ENCODE assay signal across 26 mouse cellular contexts in genomic region chr12:11071079-11071478, GRCm38 (mm10).
"Had no signal": no experiment of that assay in that cellular context is flagged by ENCODE, and none has a peak within 500 bp of the region (broad histone marks: within the 10 kb centered on the region; RNA-seq: fewer than 3 reads in every experiment).

No protein-coding gene starts in this region.

- H3K9ac ChIP-seq: heart, embryonic 13.5 days; heart, embryonic 15.5 days; hindbrain, embryonic 12.5 days; hindbrain, embryonic 14.5 days; intestine, embryonic 15.5 days; limb, embryonic 13.5 days; limb, embryonic 15.5 days; liver, embryonic 12.5 days; liver, embryonic 14.5 days had no signal

- DNase-seq: gastrocnemius, adult 2 months; gastrocnemius, postnatal 10 days; gastrocnemius, postnatal 25 days; heart, adult 2 months; heart, postnatal 14 days; heart, postnatal 4 days; kidney, adult 18-20 months; kidney, adult 8-10 months; kidney, postnatal 14 days; kidney, postnatal 36 days; layer of hippocampus, postnatal 36 days; left cerebral cortex, postnatal 4 days had no signal

- H3K27ac ChIP-seq: gastrocnemius, adult 2 months; heart, adult 2 months; heart, embryonic 13.5 days; heart, embryonic 15.5 days; hindbrain, embryonic 10.5 days; hindbrain, embryonic 12.5 days; hindbrain, embryonic 14.5 days; intestine, embryonic 15.5 days; limb, embryonic 13.5 days; limb, embryonic 15.5 days; liver, embryonic 12.5 days; liver, embryonic 14.5 days had no signal

- H3K4me3 ChIP-seq: gastrocnemius, adult 2 months; heart, adult 2 months; heart, embryonic 13.5 days; heart, embryonic 15.5 days; hindbrain, embryonic 10.5 days; hindbrain, embryonic 12.5 days; intestine, embryonic 15.5 days; limb, embryonic 13.5 days; limb, embryonic 15.5 days; liver, embryonic 12.5 days had no signal

- H3K27me3 ChIP-seq: heart, embryonic 13.5 days; heart, embryonic 15.5 days; hindbrain, embryonic 12.5 days; intestine, embryonic 15.5 days; limb, embryonic 13.5 days; limb, embryonic 15.5 days; liver, embryonic 12.5 days had no signal

- H3K4me2 ChIP-seq: heart, embryonic 11.5 days; heart, embryonic 13.5 days; heart, embryonic 15.5 days; hindbrain, embryonic 12.5 days; hindbrain, embryonic 14.5 days; intestine, embryonic 15.5 days; limb, embryonic 13.5 days; limb, embryonic 15.5 days; liver, embryonic 12.5 days had no signal

- ATAC-seq: hindbrain, embryonic 16.5 days; inflammation-experienced regulatory T-cells, adult 6 months; intestine, embryonic 15.5 days; intestine, postnatal 0 days; liver, embryonic 12.5 days had no signal

- H3K4me1 ChIP-seq: heart, embryonic 13.5 days; heart, embryonic 15.5 days; hindbrain, embryonic 12.5 days; intestine, embryonic 15.5 days; limb, embryonic 13.5 days; limb, embryonic 15.5 days; liver, embryonic 12.5 days had no signal

- H3K9me3 ChIP-seq: heart, embryonic 13.5 days; heart, embryonic 15.5 days; hindbrain, embryonic 10.5 days; hindbrain, embryonic 12.5 days; intestine, embryonic 15.5 days; limb, embryonic 13.5 days; limb, embryonic 15.5 days; liver, embryonic 12.5 days had no signal

- H3K36me3 ChIP-seq: heart, embryonic 13.5 days; heart, embryonic 15.5 days; hindbrain, embryonic 10.5 days; hindbrain, embryonic 12.5 days; intestine, embryonic 15.5 days; limb, embryonic 13.5 days; limb, embryonic 15.5 days; liver, embryonic 12.5 days had no signal
